Mouse (Mus musculus): Measurements from ENCODE around the gene Acot7.
A peak's percentile ranks its signal among the peaks of the same experiment; 100 is the strongest.

The Acot7 gene

GRCm38 (mm10) chr4:152177537-152178343 is at the start of gene Acot7:
Gene Acot7, plus strand, starts transcription at chr4:152178134.
- DNase-seq (ENCODE audit: low spot score): peak; percentile 93

GRCm38 (mm10) chr4:152128784-152129183 is 49.1 kb upstream of the Acot7 start:
- DNase-seq (ENCODE audit: low spot score): no peak

- no peak for DNase-seq (ENCODE audit: low spot score)
These were observed 48.5 kb upstream of the Acot7 start for GRCm38 (mm10) chr4:152129395-152129930.

- DNase-seq (ENCODE audit: low spot score): peak; percentile 72
These were observed 46.9 kb upstream of the Acot7 start for GRCm38 (mm10) chr4:152130771-152131653.

- no peak for DNase-seq (ENCODE audit: low spot score)
These were observed 45.8 kb upstream of the Acot7 start for GRCm38 (mm10) chr4:152131809-152132771.

- no peak for DNase-seq (ENCODE audit: low spot score)
These were observed 45.2 kb upstream of the Acot7 start for GRCm38 (mm10) chr4:152132772-152133169.

- DNase-seq (ENCODE audit: low spot score): no peak
These were observed 44.7 kb upstream of the Acot7 start for GRCm38 (mm10) chr4:152133213-152133612.

GRCm38 (mm10) chr4:152134507-152134906 is 43.4 kb upstream of the Acot7 start:
- peak; percentile 52 for DNase-seq (ENCODE audit: low spot score)

- no peak for DNase-seq (ENCODE audit: low spot score)
These were observed 42.6 kb upstream of the Acot7 start for GRCm38 (mm10) chr4:152135363-152135762.

- no peak for DNase-seq (ENCODE audit: low spot score)
These were observed 41.6 kb upstream of the Acot7 start for GRCm38 (mm10) chr4:152136112-152136875.

GRCm38 (mm10) chr4:152136876-152137250 is 41.1 kb upstream of the Acot7 start:
- no peak for DNase-seq (ENCODE audit: low spot score)

- peak; percentile 89 for DNase-seq (ENCODE audit: low spot score)
These were observed 39.3 kb upstream of the Acot7 start for GRCm38 (mm10) chr4:152138497-152139260.

GRCm38 (mm10) chr4:152140441-152140840 is 37.5 kb upstream of the Acot7 start:
- peak; percentile 49 for DNase-seq (ENCODE audit: low spot score)

- no peak for DNase-seq (ENCODE audit: low spot score)
These were observed 36.3 kb upstream of the Acot7 start for GRCm38 (mm10) chr4:152141521-152142135.

- no peak for DNase-seq (ENCODE audit: low spot score)
These were observed 34.3 kb upstream of the Acot7 start for GRCm38 (mm10) chr4:152143632-152144031.

- DNase-seq (ENCODE audit: low spot score): no peak
These were observed 32.5 kb upstream of the Acot7 start for GRCm38 (mm10) chr4:152145473-152145872.

GRCm38 (mm10) chr4:152146033-152146827 is 31.7 kb upstream of the Acot7 start:
- DNase-seq (ENCODE audit: low spot score): no peak

- no peak for DNase-seq (ENCODE audit: low spot score)
These were observed 27.4 kb upstream of the Acot7 start for GRCm38 (mm10) chr4:152150546-152150945.

Data from ovary, postnatal 36 days (tissue).